Mouse (Mus musculus) C2C12 (cell line): Measurements from ENCODE around the gene Epb41l1.

Experiments
- CTCF ChIP-seq: IDR thresholded peaks from one replicate; pipeline ENCODE4 v1.5.1; 2011; ENCODE audit not compliant: control insufficient read depth, insufficient read depth, insufficient read length
- FOSL1 ChIP-seq: IDR thresholded peaks from one replicate; pipeline ENCODE4 v1.8.0; 2011; ENCODE audit warnings: mild to moderate bottlenecking, low read length; ENCODE audit not compliant: poor library complexity, insufficient read depth, severe bottlenecking
- MYOD1 ChIP-seq: IDR thresholded peaks from one replicate; pipeline ENCODE4 v1.6.1; 2011; ENCODE audit warnings: low read depth; ENCODE audit not compliant: control insufficient read depth, insufficient read length
- USF1 ChIP-seq: IDR thresholded peaks from one replicate; pipeline ENCODE4 v1.6.1; 2011; ENCODE audit warnings: low read depth, mild to moderate bottlenecking, control low read depth, moderate library complexity

DNA sequence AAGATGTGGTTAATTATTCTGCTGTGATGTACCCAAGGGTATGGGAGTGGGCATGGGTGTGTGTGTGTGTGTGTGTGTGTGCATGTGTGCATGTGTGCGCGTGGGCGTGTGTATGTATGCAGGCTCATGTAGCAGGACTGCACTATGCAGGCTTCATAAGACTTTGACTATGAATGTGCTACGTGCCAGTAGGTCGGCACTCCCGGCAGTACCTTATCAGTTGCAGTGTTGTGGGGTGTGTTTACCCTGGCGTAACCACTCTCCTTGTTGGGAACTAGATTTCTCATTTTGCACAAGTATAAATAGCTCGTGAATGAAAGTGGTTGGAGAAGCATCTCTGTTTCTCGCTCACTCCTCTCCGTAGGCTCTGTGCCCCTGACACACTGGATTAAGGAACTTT lies 162.2 kb downstream of the Epb41l1 start:
- TF ChIP-seq CTCF (no peak), FOSL1 (no peak), USF1 (no peak), MYOD1 (no peak)
